Mouse (Mus musculus): Measurements from ENCODE around the gene Ubxn11.

DNA sequence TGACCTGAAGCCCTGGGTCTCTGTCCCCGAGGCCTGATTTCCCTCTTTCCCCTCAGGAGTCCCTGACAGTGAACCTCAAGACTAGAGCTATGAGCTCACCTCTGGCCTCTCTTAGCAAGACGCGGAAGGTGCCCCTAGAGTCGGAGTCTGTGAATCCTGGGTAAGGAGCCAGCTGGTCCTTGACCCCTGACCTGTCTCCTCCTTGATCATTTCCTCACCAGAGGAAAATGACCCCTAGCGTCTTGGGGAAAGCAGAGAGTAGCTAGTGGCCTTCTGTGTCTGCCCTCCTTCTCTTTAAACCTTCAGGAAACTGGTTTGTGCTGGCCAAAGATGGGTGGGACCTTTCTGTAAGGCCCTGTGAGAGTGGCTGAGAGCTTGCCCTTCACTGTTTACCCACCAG lies 5.8 kb downstream of the Ubxn11 start:
- TF ChIP-seq CTCF (IDR thresholded peaks at IDR 0.05; ENCODE audit: low read depth) (no peak), EP300 (IDR thresholded peaks at IDR 0.05; ENCODE audit: low read depth) (no peak)
